Mouse (Mus musculus) layer of hippocampus, postnatal 25 days (tissue): ENCODE results near the gene Adgrf3. TPM values are rescaled to one million over a fixed set of nuclear protein-coding genes. Genes with fewer than 3 reads are reported as not detected.

Source experiments
- DNase-seq, 2 experiments: peaks; one replicate each; pipeline ENCODE4 v3.0.0; 2022; ENCODE audit warnings: mixed read lengths in 2 of 2, low spot score in 1 of 2; ENCODE audit errors: extremely low spot score in 1 of 2
- total RNA-seq, 2 experiments: library from RNA; stranded (reverse); gene quantifications; 2 replicates each; pipeline ENCODE4 v1.2.3; 2021

Adgrf3 gene
- total RNA-seq, 2 experiments from 2014 or later: not detected

GRCm38 (mm10) chr5:30203216-30203885 lies 2.2 kb downstream of the Adgrf3 start:
- DNase-seq: no peak

- no peak for DNase-seq
These were observed 3.3 kb downstream of the Adgrf3 start for GRCm38 (mm10) chr5:30202221-30202620.

- peak; percentile 23 to 44 for DNase-seq
These were observed 4.0 kb downstream of the Adgrf3 start for GRCm38 (mm10) chr5:30201521-30201920.

DNA sequence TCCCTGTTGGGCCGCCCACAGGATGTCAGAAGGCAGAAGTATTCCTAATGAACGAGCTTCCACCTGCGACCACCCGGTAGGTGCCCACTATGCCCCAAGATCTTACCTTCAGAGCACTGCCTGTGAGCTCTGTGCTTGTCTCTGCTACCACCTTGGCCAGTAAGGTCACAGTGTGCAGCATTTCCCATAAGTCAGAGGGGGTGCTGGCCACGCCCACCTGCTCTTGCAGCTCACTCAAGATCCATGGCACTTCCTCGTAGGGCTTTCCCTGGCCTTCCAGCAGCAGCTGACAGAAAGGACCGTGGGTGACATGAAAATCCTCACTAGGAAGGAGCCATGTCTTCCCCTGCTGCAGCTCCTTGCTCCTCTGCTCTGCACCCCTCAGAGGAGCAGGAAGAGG lies 7.3 kb downstream of the Adgrf3 start:
- no peak for DNase-seq

GRCm38 (mm10) chr5:30195340-30195739 lies 10.2 kb downstream of the Adgrf3 start:
- no peak for DNase-seq

DNA sequence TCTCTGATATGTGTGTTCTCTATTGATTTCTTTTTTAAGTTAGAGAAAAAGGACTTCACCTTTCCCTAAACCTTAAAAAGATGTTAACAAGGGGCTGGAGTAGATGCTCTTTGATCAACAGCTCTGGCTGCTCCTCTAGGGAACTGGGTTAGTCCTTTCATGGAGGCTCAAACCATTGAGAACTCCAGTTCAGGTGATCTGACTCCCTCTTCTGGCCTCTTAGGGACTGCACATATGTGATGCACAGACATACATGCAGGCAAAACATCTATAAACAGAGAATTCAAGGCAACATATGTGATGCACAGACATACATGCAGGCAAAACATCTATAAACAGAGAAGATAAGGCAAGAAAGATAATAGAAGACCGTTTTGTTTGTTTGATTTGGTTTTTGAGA lies 13.1 kb downstream of the Adgrf3 start:
- no peak for DNase-seq

DNA sequence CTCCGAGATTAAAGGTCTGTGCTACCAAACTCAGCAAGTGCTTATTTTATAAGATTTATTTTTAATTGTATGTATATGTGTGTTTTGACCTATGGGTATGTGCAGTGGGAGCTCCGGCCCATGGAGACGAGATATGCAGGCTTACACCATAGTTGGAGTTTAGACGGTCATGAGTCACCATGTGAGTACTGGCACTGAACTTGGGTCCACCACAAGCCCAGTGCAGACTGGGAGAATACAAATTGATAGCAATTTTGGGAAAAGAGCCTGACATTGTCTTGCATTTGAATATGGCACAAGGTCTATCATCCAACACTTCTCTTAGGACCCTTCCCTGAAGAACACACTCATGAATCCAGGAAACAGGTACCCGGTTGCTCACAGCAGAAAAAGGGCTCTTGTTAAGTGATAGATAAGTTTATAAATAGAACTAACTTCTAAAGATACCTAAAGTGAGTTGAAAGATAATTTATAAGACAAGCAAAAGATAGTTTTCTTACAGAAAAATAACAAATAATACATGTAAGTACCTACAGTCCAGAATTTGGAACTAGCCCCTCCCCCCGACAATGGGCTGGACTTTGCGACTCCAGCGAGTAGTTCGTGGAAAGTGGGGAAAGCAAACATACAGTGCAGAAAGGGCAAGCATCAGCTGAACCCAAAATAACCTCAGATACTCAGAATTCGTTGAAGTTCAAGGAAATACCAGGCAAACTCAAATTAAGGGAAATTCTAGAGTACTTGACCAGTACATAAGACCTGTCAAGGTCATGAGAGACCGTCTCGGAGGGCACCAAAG lies 17.6 kb downstream of the Adgrf3 start:
- no peak for DNase-seq

GRCm38 (mm10) chr5:30175811-30176210 lies 29.7 kb downstream of the Adgrf3 start:
- no peak for DNase-seq

- DNase-seq: no peak
These were observed 32.4 kb downstream of the Adgrf3 start for GRCm38 (mm10) chr5:30172931-30173692.

GRCm38 (mm10) chr5:30172115-30172514 lies 33.4 kb downstream of the Adgrf3 start:
- DNase-seq: no peak

DNA sequence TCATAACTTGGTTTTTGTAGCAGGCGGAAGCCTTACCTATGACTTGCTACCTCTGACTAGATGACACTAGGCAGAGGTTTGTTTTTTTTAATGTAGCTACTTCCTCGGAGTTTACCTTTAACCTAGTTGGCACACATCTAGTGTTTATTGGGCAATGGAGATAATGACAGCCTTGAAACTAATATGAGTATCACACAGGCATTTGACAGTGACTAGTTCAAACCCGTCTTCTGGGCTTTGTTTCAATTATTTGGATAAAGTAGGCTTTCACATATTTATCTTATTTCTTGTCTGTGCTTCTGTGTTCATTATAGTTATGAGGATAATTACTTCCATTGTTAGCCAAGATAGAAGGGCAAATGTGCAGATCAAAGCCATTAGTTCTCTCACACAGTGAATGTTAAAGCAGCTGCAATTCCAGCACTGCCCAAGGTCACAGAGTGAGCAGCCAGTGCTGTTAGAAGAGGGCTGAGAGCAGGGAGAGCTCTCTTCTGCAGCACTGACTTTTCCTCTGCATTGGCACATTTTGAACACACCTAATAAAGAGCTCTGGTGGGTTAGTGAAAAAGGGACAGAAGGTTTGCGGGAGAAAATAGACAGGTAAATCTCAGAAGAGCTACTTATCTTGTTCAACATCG lies 35.1 kb downstream of the Adgrf3 start:
- no peak for DNase-seq

DNA sequence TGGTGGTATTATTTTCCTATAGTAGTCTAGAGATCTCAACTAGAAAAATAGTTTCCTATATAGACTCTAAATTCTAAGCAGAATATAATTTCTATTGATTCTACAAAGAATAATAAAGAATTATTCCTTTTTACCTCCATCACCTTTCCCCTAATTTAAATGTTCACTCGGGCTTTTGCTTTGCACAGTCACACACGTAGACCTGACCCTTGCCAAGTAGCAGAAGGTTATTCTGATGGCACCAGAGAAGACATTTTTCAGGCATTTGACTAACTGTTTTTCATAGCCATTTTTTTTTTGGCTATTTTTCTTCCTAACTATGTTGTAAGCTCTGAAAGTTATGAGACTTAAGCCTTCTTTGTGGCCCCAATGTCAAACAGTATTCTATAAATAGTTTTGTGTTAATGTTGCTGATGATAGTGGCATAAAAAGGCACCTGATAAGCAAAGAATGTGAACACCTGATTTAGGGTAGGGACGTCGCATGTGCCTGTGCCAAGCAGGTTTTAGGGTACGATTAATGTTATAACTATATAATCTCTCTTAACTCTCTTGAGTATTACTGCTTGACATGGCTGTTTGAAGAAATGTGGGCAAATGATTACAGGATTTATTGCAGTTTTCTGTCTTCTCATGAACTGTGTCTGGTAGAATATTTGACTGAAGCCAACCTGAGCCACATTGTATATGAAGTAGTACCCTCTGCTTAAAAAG lies 40.1 kb downstream of the Adgrf3 start:
- no peak for DNase-seq

GRCm38 (mm10) chr5:30162339-30162738 lies 43.2 kb downstream of the Adgrf3 start:
- DNase-seq: no peak

DNA sequence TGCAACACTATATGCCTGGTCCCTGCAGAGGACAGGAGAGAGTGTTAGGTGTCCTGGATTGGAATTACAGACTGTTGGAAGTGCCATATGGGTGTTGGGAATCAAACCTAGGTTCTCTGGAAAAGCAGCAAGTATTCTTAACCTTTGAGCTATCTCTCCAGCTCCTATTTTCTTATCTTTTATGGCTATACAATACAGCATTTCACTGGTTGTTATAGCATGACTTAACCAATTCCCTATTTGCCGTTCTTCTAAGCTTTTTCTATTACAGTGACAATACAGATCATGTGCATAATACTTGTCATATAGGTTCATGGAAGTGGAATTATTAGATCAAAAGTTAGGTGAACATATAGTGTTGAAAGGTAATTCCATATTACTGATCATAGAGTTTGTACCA lies 43.7 kb downstream of the Adgrf3 start:
- DNase-seq: no peak

- DNase-seq: no peak
These were observed 45.9 kb downstream of the Adgrf3 start for GRCm38 (mm10) chr5:30159601-30160000.

DNA sequence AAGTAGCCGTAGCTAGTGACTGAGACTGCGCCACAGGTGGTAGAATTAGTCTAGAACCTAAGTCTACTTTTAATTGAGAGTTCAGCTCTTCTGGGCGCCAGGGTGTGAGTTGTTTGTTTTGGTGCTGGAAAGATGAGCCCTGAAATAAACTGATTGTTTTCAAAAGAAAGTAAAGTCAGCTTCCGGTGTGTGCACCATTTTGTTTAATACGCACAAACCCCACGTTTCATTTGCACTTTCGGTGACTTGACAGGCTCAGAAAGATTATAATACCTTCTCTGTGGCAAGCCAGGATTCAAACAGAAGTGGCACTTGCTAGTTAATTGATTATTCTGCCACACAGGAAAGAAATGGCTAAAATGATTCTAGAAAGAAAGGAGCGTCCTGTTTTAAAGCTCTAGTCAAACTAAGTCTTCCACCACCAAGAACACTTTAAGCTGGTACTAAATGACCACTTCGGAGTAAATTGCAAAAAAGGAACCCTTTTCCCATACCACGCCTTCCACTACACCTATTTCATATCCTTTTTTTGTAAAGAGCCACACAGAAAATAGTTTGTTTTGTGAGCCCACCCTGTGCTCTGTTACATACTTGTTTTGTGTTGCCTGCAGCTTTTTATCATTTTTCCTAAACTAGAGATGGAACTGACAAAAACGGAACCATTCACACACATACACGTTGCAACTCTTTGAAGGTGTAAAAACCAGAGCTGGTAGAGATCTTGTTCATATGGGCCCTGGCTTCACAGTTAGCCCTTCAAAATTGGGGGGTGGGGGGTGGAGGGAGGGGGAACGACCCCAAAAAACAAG lies 49.5 kb downstream of the Adgrf3 start:
- no peak for DNase-seq

- DNase-seq: no peak
These were observed 50.1 kb downstream of the Adgrf3 start for GRCm38 (mm10) chr5:30155395-30155792.

- peak; percentile 92 to 99 for DNase-seq
These were observed 50.8 kb downstream of the Adgrf3 start, which contains the start of the genes Hadha and Hadhb for GRCm38 (mm10) chr5:30154474-30155394. Gene Hadha, minus strand, starts transcription at chr5:30155162. Gene Hadhb, plus strand, starts transcription at chr5:30155248.
